Mouse (Mus musculus) 3T3-L1 (cell line): ENCODE data around the gene Ifrd1.

Experiments
- DNase-seq: peaks from one replicate; pipeline ENCODE4 v3.0.0-alpha.2; 2015; ENCODE audit warnings: low read depth, low spot score

Ifrd1 gene

DNA sequence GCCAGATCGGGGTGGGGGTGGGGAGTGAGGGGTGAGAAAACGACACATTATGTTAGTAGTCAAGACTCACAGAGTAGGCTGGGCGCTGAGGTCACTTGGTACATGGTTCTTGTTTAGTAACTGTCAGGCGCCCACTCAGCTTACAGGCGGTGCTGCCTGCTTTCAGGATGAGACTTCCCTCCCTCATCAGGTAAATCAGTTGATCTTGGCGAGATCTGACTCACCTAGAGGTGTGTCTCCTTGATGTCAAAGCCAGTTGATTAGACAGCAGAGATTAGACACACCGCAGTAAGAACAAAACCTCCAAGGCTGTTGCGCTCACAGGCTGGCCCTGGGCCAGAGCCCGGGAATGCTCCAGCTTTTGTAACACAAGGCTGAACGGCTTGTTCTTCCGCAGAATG, 4.5 kb downstream of the Ifrd1 start:
- no peak for DNase-seq

- no peak for DNase-seq
These were observed 5.1 kb downstream of the Ifrd1 start for GRCm38 (mm10) chr12:40243241-40243640.

- DNase-seq: peak; percentile 76
These were observed 9.1 kb downstream of the Ifrd1 start for GRCm38 (mm10) chr12:40239161-40239560.

DNA sequence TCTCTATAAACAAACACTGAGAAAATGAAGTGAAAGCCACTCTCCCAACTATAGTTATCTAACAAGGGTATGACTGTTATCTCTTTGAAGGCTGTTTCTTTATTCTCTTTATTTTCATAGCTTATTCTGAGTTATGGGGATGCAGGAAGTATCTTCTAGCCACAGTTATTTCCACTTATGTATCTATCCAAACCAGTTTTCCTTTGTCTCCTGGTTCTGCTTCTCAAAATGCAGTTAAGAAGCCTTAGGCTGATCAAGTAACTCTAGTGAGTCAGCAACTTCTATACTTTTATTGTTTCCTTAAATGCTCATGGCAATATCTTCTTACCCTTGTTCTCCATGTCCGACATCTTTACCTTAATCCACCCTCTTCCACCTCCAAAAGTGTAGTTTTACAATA, 16.1 kb downstream of the Ifrd1 start:
- DNase-seq: no peak

DNA sequence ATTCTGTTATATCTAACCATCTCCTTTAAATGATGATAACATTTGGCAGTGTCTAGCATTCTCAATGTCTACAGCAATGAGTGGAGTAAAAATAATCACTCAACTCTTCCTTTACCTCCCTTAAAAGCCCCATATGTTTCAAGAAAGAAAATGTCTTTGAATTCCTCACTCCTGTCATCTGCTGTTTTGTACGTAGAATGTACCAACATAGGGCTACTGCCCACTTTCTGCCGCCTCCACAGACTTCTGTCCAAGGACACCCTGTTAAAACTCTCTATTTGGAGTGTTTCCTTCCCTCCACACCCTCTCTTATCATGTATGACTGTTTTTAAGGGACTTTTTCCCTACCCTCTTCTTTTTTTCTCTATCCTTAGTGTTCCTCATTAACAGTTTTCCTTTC, 16.7 kb downstream of the Ifrd1 start:
- no peak for DNase-seq

DNA sequence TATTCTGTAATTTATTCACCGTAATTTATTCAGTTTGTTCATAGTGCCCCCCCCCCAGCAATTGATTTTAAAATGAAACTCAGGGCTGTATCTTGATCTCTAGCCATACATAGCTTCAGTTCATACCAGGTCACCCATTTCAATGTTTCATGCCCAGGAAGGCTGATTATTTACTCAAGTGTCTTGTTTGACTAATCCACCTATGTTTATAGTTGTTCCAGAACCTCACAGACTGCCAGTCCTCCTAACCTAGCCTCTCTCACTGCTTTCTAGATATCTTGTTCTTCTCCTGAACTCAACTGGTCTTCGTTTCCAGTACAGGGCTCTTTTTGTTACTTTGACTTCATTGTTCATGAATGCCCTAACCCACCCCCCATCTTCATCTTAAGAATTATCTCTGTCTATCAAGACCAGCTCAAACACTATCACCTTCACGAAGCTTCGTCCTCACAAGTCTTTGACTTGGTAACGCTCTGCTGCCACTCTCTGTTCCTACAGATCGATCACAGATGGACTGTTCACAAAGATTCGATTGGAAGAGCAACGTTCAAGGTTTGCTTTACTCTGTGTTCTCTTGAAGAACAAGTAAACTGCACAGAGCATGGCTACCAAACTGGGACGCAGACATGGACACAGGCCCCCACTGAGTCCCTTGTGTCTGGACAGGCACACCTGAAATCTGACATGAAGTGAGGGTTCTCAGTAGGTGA, 24.0 kb downstream of the Ifrd1 start:
- no peak for DNase-seq

DNA sequence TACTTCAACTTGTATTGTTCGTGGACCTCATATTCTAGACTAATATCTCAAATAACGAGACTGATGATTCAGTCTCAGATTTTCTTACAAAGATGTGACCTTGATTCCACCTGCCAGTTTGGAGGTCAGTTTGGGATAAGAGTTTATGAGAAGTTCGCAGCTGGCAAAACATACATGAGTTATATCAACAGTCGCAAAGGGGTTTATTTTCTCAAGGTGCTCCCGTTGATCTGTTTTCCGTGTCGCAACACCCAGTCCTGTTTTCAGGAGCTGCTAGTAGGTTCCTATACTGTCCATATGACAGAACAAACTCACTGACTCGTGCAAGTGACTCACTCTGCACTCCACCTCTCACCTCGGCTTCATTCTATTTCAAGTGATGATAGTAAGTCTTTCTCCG, 24.6 kb downstream of the Ifrd1 start:
- DNase-seq: no peak

- DNase-seq: peak; percentile 99
These were observed 25.2 kb downstream of the Ifrd1 start for GRCm38 (mm10) chr12:40223082-40223619.

- peak; percentile 95 for DNase-seq
These were observed 25.8 kb downstream of the Ifrd1 start for GRCm38 (mm10) chr12:40222251-40223081.

DNA sequence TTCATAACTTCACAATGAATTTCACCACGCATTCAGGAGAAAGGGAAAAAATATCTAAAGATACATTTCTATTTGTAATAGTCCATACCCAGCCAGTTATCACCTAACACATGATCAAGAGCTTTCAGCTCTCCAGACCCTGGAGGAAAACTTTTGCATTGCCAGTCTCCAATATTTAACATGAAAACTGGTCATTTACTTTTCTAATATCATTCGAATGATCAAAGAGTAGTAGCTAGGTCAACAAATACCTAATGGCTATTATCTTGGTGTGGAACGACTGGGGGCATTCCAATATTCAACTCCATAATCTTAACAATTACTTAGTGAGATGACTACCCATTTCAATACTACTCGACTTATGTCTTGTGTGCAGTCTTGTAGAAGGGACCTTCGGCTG, 26.7 kb downstream of the Ifrd1 start:
- DNase-seq: peak; percentile 20

GRCm38 (mm10) chr12:40220896-40221295, 27.4 kb downstream of the Ifrd1 start:
- no peak for DNase-seq

- DNase-seq: peak; percentile 44
These were observed 28.2 kb downstream of the Ifrd1 start for GRCm38 (mm10) chr12:40220001-40220570.

DNA sequence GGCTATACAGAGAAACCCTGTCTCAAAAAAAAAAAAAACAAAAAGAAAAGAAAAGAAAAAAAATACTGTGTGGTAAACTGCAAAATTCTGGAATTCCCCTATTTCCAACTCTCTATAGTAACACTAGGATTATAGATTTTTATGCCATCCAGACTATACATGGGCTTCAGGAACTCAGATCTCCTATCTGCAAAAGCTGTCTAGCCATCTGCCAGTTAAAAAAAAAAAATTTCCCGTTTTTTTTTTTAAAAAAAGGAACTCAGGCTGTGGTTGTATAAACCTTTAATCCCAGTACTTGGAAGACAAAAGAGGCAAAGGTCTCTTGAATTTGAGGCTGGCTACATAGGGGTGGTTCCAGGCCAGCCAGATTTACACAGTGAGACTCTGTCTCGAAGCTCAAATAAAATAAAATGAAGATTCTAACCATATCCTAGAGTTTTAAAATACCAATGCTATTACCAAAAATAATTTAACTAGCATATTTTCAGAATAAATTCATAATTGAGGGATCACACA, 29.8 kb downstream of the Ifrd1 start:
- DNase-seq: no peak

- DNase-seq: no peak
These were observed 30.5 kb downstream of the Ifrd1 start for GRCm38 (mm10) chr12:40217776-40218175.

DNA sequence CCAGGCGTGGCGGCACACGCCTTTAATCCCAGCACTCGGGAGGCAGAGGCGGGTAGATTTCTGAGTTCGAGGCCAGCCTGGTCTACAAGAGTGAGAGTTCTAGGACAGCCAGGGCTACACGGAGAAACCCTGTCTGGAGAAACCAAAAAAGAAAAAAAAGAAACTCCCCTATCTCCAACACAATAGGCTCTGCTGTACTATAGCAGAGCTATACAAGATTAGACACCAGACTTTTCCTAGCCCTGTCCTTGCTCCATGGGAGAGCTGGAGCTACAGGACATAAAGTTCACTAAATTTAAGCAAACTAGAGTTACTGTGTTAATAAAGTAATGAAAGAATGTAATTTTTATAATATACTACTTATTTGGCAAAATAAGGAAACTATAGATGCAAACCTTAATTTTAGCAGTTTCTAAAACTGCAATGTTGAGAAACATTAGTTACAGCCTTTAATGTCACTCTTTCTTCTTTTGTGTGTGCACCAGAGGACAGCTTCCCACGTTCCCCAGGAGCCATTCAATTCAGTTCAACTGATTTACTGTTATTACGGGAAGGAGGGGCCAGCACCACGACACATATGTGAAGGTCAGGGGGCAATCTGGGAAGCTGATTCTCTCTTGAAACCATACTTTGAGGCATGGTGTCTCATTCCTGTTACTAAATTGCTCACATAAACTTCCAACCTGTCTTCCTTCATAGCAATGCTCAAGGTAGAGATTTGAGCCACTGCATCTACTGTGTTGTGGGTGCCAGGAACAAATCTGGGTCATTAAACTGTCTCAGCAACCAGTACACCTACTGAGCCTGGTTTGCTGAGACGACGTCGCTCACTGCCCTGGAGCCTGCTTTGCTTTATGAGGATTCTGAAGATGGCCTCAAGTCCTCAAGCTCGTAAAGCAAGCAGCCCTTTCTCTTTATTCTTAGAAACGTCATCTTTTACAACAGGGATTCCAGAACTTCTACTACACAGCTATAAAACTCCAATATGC, 33.1 kb downstream of the Ifrd1 start:
- DNase-seq: no peak

DNA sequence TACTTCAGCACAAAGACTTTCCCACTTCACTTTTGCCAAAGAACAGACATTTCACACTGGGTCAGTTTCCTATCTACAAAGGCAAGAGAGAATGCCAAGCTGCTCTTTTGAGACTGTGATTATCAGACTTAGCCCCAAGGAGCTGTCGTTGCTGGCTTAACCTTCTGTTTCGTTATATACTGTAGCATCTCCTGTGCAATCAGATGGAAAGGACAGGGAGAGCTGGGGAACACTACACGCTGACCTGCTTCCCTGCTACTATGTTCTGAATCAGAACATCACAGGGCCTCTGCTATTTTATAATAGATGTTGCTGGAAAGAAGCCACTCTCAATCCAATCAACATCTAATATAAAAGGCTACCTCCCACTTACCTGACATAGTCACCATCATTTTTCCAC, 39.3 kb downstream of the Ifrd1 start:
- no peak for DNase-seq

- DNase-seq: no peak
These were observed 40.4 kb downstream of the Ifrd1 start for GRCm38 (mm10) chr12:40207909-40208308.

- no peak for DNase-seq
These were observed 45.9 kb downstream of the Ifrd1 start for GRCm38 (mm10) chr12:40202161-40203035.

GRCm38 (mm10) chr12:40200484-40201235, 47.6 kb downstream of the Ifrd1 start:
- DNase-seq: no peak
